Mouse (Mus musculus): ENCODE results near the gene Cfap52. TPM values are rescaled to one million over a fixed set of nuclear protein-coding genes. Genes with fewer than 3 reads are reported as not detected.

Gene Cfap52
- not detected for total RNA-seq (2023)

GRCm38 (mm10) chr11:67965242-67965883 lies at the start of gene Cfap52:
Gene Cfap52, minus strand, starts transcription at chr11:67965651.

GRCm38 (mm10) chr11:67965905-67966878 lies 741 bp upstream of the Cfap52 start, which contains the start of gene Stx8:
Gene Stx8, plus strand, starts transcription at chr11:67966193.

DNA sequence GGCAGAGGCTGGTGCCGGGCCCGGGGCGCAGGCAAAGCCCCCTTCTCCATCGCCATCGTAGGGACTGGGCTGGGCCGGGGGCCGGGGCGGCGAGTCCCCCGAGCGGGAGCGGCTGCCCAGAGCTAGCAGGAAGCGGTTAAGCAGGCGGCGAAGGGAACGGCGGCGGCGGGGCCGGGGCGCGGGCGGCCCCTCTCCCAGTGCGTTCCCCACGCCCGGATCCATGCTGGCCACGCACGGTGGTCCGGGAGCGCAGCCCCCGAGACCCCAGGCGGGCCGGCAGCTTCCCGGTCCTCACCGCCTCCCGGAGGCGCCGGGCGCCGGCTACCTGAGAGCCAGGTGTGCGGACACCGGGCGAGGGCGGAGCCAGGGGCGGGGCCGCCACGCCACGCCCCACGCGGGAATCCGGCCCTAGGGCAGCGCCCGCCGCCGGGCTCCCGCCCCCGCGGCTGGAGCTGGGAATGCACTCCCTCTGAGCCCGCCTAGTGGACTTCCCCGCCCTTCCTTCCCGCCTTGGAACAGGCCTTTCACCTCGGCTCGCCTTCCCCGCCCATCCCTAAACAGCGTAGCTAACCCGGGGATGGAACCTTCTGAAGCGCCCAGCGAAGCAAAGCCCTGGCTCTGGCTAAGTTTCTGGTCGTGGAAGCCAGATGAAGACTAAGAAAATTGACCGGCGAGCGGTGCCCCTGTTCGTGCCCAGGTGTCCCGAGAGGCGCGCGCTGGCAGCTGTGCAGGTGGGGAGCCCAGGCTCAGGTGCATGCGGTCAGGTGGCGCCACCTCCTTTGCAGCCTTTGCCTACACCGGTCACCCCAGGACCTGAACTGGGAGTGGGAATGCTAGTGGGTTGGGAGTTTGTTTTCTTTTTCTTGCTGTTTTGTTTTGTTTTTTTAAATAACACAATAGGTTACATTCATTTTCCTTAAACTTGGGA lies 43.4 kb downstream of the Cfap52 start, which contains the start of gene Usp43:
Gene Usp43 (minus strand): TSS at position 327 of the 928 bp plus-strand sequence.

Other genes starting within 250 kb of the Cfap52 start
- gene Glp2r, start 194.5 kb downstream of the Cfap52 start, total RNA-seq (2023), result not detected
- gene Gsg1l2, start 191.0 kb downstream of the Cfap52 start, total RNA-seq (2023), result not detected
- not detected for gene Dhrs7c, start 167.5 kb downstream of the Cfap52 start, total RNA-seq (2023)
- not detected for gene Usp43, start 43.5 kb downstream of the Cfap52 start, total RNA-seq (2023)
- gene Stx8, start 542 bp upstream of the Cfap52 start, total RNA-seq (2023), result 10 to 100 TPM; 34.6 to 36.3 TPM

Measured in monocyte, adult 59 days (primary cell).